Mouse (Mus musculus): Measurements from ENCODE around the gene Smo.

Gene Smo

GRCm38 (mm10) chr6:29774161-29774560, 38.9 kb downstream of the Smo start:
- ATAC-seq (ENCODE audit: low TSS enrichment) = no peak

GRCm38 (mm10) chr6:29775609-29776008, 40.3 kb downstream of the Smo start:
- ATAC-seq (ENCODE audit: low TSS enrichment) = 0 out of 2 replicates have a peak, but pooled peaks have one; percentile 44

- ATAC-seq (ENCODE audit: low TSS enrichment) = no peak
Measured at GRCm38 (mm10) chr6:29776542-29777237, 41.4 kb downstream of the Smo start.

- ATAC-seq (ENCODE audit: low TSS enrichment) = no peak
Measured at GRCm38 (mm10) chr6:29777238-29777555, 41.9 kb downstream of the Smo start.

- no peak for ATAC-seq (ENCODE audit: low TSS enrichment)
Measured at GRCm38 (mm10) chr6:29780082-29780481, 44.8 kb downstream of the Smo start.

- ATAC-seq (ENCODE audit: low TSS enrichment) = no peak
Measured at GRCm38 (mm10) chr6:29780571-29780970, 45.3 kb downstream of the Smo start.

GRCm38 (mm10) chr6:29782239-29782638, 46.9 kb downstream of the Smo start:
- ATAC-seq (ENCODE audit: low TSS enrichment) = no peak

GRCm38 (mm10) chr6:29783960-29784359, 48.7 kb downstream of the Smo start:
- no peak for ATAC-seq (ENCODE audit: low TSS enrichment)

GRCm38 (mm10) chr6:29784413-29785021, 49.2 kb downstream of the Smo start:
- no peak for ATAC-seq (ENCODE audit: low TSS enrichment)

- ATAC-seq (ENCODE audit: low TSS enrichment) = no peak
Measured at GRCm38 (mm10) chr6:29785759-29786158, 50.5 kb downstream of the Smo start.

GRCm38 (mm10) chr6:29788779-29789350, 53.6 kb downstream of the Smo start:
- no peak for ATAC-seq (ENCODE audit: low TSS enrichment)

- no peak for ATAC-seq (ENCODE audit: low TSS enrichment)
Measured at GRCm38 (mm10) chr6:29790014-29790698, 54.9 kb downstream of the Smo start.

- ATAC-seq (ENCODE audit: low TSS enrichment) = no peak
Measured at GRCm38 (mm10) chr6:29793520-29793919, 58.2 kb downstream of the Smo start.

GRCm38 (mm10) chr6:29794582-29794981, 59.3 kb downstream of the Smo start:
- no peak for ATAC-seq (ENCODE audit: low TSS enrichment)

- ATAC-seq (ENCODE audit: low TSS enrichment) = no peak
Measured at GRCm38 (mm10) chr6:29802979-29803378, 67.7 kb downstream of the Smo start.

- no peak for ATAC-seq (ENCODE audit: low TSS enrichment)
Measured at GRCm38 (mm10) chr6:29804006-29804405, 68.7 kb downstream of the Smo start.

- ATAC-seq (ENCODE audit: low TSS enrichment) = peak; percentile 34; the same call in 1 of the 2 replicates
Measured at GRCm38 (mm10) chr6:29805381-29805780, 70.1 kb downstream of the Smo start.
